Mouse (Mus musculus) heart, adult 2 months (tissue): ENCODE results near the gene Rassf8. TPM values are rescaled to one million over a fixed set of nuclear protein-coding genes. Genes with fewer than 3 reads are reported as not detected.
A peak's percentile ranks its signal among the peaks of the same experiment; 100 is the strongest.

Source experiments
- DNase-seq, 2 experiments: peaks; one replicate each; pipeline ENCODE4 v3.0.0; 2021
- H3K27ac ChIP-seq: fragments of 200-600 bp; 2 replicates; pipeline ENCODE4 v1.8.1; 2022
- H3K27me3 ChIP-seq: fragments of 200-500 bp; 2 replicates; pipeline ENCODE4 v1.6.1; 2012; ENCODE audit warnings: mild to moderate bottlenecking, low read length, inconsistent platforms, mixed read lengths; ENCODE audit not compliant: control insufficient read depth, insufficient read depth
- H3K36me3 ChIP-seq: fragments of 200-500 bp; 2 replicates; pipeline ENCODE4 v1.6.1; 2012; ENCODE audit warnings: low read length, inconsistent platforms; ENCODE audit not compliant: control insufficient read depth, insufficient read depth
- H3K4me1 ChIP-seq: fragments of 200-500 bp; 2 replicates; pipeline ENCODE4 v1.6.1; 2011; ENCODE audit warnings: low read length; ENCODE audit not compliant: control insufficient read depth, insufficient read depth
- H3K4me3 ChIP-seq: fragments of 200-600 bp; 2 replicates; pipeline ENCODE4 v1.8.1; 2022
- H3K79me2 ChIP-seq: fragments of 200-500 bp; replicated peaks from 2 replicates; pipeline ENCODE4 v1.6.1; 2012; ENCODE audit warnings: mild to moderate bottlenecking, inconsistent platforms, low read length, moderate library complexity, mixed read lengths; ENCODE audit not compliant: control insufficient read depth, insufficient read depth
- H3K9ac ChIP-seq: fragments of 200-500 bp; 2 replicates; pipeline ENCODE4 v1.6.1; 2012; ENCODE audit warnings: low read depth, mild to moderate bottlenecking, control low read depth, inconsistent platforms, low read length, mixed read lengths
- CTCF ChIP-seq: fragments of 200-600 bp; IDR thresholded peaks from 2 replicates; pipeline ENCODE4 v1.8.1; 2022; ENCODE audit warnings: antibody characterized with exemption, mild to moderate bottlenecking, moderate library complexity
- EP300 ChIP-seq: fragments of 200-500 bp; IDR thresholded peaks from 2 replicates; pipeline ENCODE4 v1.6.1; 2011; ENCODE audit warnings: low read depth, low read length, control low read depth; ENCODE audit not compliant: insufficient read depth
- POLR2A ChIP-seq: fragments of 200-500 bp; IDR thresholded peaks from 2 replicates; pipeline ENCODE4 v1.6.1; 2011; ENCODE audit warnings: mild to moderate bottlenecking, low read depth, low read length, control low read depth; ENCODE audit not compliant: insufficient read depth
- WGBS: fragments of 180-500 bp; shearing (Covaris S2); methylation state at CpG from one replicate; pipeline ENCODE4 v1.1.7; 2018; 5-methylcytosine and 5-hydroxymethylcytosine counted together
- intact Hi-C: fragments of 180-260 bp; cut with DNase I; formaldehyde crosslinking; loops from one replicate; pipeline ENCODE4 v1.15.1; 2025
- polyA plus RNA-seq: library from polyadenylated mRNA; depleted of rRNA; stranded (reverse); fragments of >200 nt; gene quantifications from 2 replicates; pipeline ENCODE4 v1.2.3, GENCODE M21; 2012
- total RNA-seq, 2 experiments: library from RNA; stranded (reverse); gene quantifications; 2 replicates each; pipeline ENCODE4 v1.2.3; 2021

The Rassf8 gene
- total and polyA plus RNA-seq, 3 experiments: 18.1 to 58.2 (median 56.9) TPM

GRCm38 (mm10) chr6:145823588-145824234 lies 77.2 kb downstream of the Rassf8 start:
- TF ChIP-seq EP300 (no peak), CTCF (peak; percentile 70)
- Histone ChIP-seq H3K27ac (no peak overlapping the region), H3K27me3 (no peaks in the 10 kb centered on the region), H3K4me1 (no peaks in the 10 kb centered on the region; the same call in 1 of the 2 replicates), H3K79me2 (no peaks in the 10 kb centered on the region), H3K4me3 (no peak overlapping the region), H3K9ac (no peak overlapping the region), H3K36me3 (no peaks in the 10 kb centered on the region)
- WGBS: 47% methylated on average over 5 of the region's 5 CpGs
- intact Hi-C loops: loop anchor here (2.0 to 10.0 kb wide), 3 partner anchors 383 to 581 kb away; no protein-coding TSS in a partner anchor
- no peak for DNase-seq

DNA sequence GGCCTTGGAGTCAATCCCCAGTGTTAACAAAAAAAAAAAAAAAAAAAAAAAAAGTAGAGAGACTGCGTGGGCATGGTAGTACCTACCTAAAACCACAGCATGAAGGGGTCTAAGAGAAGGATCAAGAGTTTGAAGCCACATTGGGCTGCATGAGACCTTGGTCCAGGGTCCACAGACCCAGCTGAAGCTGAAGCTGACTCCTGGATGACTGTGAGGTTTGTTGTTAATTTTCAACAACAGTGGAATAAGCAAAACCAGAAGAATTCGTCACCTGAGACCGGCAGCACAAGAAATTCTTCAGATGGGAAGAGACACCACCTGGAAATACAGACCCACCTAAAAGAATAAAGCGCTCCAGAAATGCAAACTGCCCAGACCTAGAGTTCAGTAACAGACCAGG lies 79.8 kb downstream of the Rassf8 start:
- TF ChIP-seq CTCF (no peak), POLR2A (no peak)
- no peak overlapping the region for H3K9ac ChIP-seq
- no peak for DNase-seq
- no peaks in the 10 kb centered on the region; the same call in 1 of the 2 replicates for H3K4me1 ChIP-seq
- over 99% methylated on average over 4 of the region's 4 CpGs for WGBS
- no peaks in the 10 kb centered on the region for H3K36me3 ChIP-seq
- H3K79me2 ChIP-seq: no peaks in the 10 kb centered on the region
- H3K27me3 ChIP-seq: no peaks in the 10 kb centered on the region
- H3K27ac ChIP-seq: no peak overlapping the region
- intact Hi-C loops: loop anchor here (10.0 kb wide), 1 partner anchor 578 kb away; no protein-coding TSS in a partner anchor
- H3K4me3 ChIP-seq: no peak overlapping the region

DNA sequence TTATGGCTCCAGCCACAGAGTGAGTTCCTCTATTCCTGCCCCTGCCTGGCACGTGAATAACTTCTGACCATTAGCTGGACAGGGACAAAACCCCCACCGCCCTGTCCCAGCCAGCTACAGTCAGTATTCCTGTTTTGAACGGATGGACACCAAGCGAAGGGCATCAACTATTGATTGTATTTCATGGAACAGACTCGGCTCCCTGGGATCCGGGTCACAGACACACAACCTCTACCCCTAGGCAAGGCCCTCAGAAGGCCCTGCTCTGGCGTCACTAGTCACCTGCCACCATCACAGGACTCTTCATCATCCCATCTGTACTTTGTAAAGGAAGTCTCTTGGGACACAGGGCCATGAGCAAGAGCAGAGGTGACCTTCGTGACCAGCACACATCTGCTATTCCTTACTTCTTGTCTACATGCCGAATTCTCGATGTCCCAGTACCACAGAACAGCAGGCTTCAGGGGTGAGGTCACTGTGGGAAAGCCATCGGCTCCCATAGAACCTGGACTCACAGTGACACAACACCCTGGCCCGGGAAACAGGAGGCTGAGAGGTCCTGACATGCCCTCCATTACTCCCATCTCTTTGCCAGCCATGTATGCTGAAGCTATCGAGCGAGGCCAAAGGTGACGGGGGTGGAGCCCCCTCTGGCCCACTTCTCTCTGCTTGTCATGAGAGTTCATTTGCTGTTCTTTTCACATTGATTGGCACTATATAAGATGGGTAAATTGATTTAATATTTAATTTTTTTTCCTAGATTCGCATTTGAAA lies 82.7 kb downstream of the Rassf8 start:
- no peak for DNase-seq
- H3K4me1 ChIP-seq: no peaks in the 10 kb centered on the region
- H3K9ac ChIP-seq: no peak overlapping the region
- H3K27ac ChIP-seq: no peak overlapping the region
- no peaks in the 10 kb centered on the region for H3K36me3 ChIP-seq
- H3K79me2 ChIP-seq: no peaks in the 10 kb centered on the region
- H3K4me3 ChIP-seq: no peak overlapping the region
- TF ChIP-seq CTCF: no peak
- no peak for TF ChIP-seq EP300
- no peak for TF ChIP-seq POLR2A
- 78% methylated on average over 16 of the region's 16 CpGs for WGBS
- intact Hi-C loops: loop anchor here (10.0 kb wide), 1 partner anchor 576 kb away; no protein-coding TSS in a partner anchor
- H3K27me3 ChIP-seq: no peaks in the 10 kb centered on the region

- Histone ChIP-seq H3K36me3 (no peaks in the 10 kb centered on the region), H3K79me2 (no peaks in the 10 kb centered on the region), H3K4me3 (no peak overlapping the region), H3K9ac (no peak overlapping the region), H3K4me1 (no peaks in the 10 kb centered on the region), H3K27ac (no peak overlapping the region), H3K27me3 (no peaks in the 10 kb centered on the region)
- WGBS: 16% methylated on average over 8 of the region's 8 CpGs
- peak; percentile 69 to 72 for DNase-seq
- intact Hi-C loops: loop anchor here (1.0 to 5.0 kb wide), 3 partner anchors 327 to 507 kb away; no protein-coding TSS in a partner anchor
- TF ChIP-seq POLR2A (no peak), EP300 (peak; percentile 66; the same call in 1 of the 2 replicates)
These were observed 83.6 kb downstream of the Rassf8 start for GRCm38 (mm10) chr6:145830117-145830516.

DNA sequence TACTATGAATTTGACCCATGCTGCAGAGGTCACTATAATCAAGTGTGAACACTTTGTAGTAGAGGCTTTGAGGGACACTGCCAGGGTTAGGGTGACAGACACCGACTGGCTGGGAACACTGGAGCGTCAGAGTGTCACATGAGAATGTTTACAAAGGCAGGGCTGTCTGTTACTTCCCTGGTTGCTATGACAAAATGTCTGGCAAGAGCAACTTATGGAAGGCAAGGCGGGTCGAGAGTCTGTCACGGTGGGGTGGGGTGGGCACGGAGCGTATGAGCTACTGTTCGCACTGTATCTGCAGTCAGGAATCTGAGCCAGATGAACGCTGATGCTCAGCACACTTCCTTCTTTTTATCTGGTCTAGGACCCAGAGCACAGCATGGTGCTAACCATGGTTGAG lies 84.1 kb downstream of the Rassf8 start:
- Histone ChIP-seq H3K4me1 (no peaks in the 10 kb centered on the region), H3K4me3 (no peak overlapping the region), H3K27ac (no peak overlapping the region), H3K27me3 (no peaks in the 10 kb centered on the region), H3K79me2 (no peaks in the 10 kb centered on the region), H3K36me3 (no peaks in the 10 kb centered on the region), H3K9ac (no peak overlapping the region)
- intact Hi-C loops: loop anchor here (1.0 to 5.0 kb wide), 3 partner anchors 327 to 507 kb away; no protein-coding TSS in a partner anchor
- no peak for TF ChIP-seq CTCF
- TF ChIP-seq EP300: no peak
- TF ChIP-seq POLR2A: no peak
- WGBS: 34% methylated on average over 9 of the region's 9 CpGs
- DNase-seq: no peak

- WGBS: 54% methylated on average over 8 of the region's 8 CpGs
- H3K79me2 ChIP-seq: no peaks in the 10 kb centered on the region
- TF ChIP-seq EP300 (no peak), POLR2A (no peak), CTCF (no peak)
- no peaks in the 10 kb centered on the region for H3K4me1 ChIP-seq
- H3K27me3 ChIP-seq: no peaks in the 10 kb centered on the region
- no peak overlapping the region for H3K27ac ChIP-seq
- H3K4me3 ChIP-seq: no peak overlapping the region
- DNase-seq: no peak
- no peaks in the 10 kb centered on the region for H3K36me3 ChIP-seq
- intact Hi-C loops: loop anchor here (5.0 kb wide), 2 partner anchors 324 to 504 kb away; no protein-coding TSS in a partner anchor
- H3K9ac ChIP-seq: no peak overlapping the region
These were observed 86.4 kb downstream of the Rassf8 start for GRCm38 (mm10) chr6:145832927-145833326.
